Mouse (Mus musculus): ENCODE results near the gene Ssu72. TPM values are rescaled to one million over a fixed set of nuclear protein-coding genes. Genes with fewer than 3 reads are reported as not detected.

The Ssu72 gene
- total RNA-seq, 1 experiment from 2014 or later: 73.2 TPM

DNA sequence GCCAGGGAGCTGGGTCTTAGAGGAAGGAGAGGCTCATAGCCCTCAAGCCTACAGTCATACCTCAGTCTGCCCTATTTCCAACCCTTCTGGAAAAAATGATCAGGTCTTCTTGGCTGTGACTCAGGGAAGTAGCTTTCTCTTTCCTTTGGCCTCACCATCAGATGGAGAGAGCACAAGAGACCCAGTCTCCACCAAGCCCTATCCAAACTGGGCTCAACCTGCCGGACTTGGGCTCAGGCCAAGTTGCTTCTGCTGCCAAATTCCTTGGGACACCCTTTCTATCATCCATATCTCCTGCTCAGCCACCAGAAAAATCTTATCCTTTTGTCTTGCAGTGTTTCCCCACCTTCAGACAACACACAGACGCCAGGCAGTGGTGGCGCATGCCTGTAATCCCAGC lies 71.3 kb downstream of the Ssu72 start:
- ATAC-seq (replicated peaks; ENCODE audit: low read depth, poor library complexity, severe bottlenecking): no peak

- no peak for ATAC-seq (replicated peaks; ENCODE audit: low read depth, poor library complexity, severe bottlenecking)
Observed at GRCm38 (mm10) chr4:155776704-155777335, 72.2 kb downstream of the Ssu72 start.

GRCm38 (mm10) chr4:155777816-155778215 lies 73.2 kb downstream of the Ssu72 start:
- ATAC-seq (replicated peaks; ENCODE audit: low read depth, poor library complexity, severe bottlenecking): no peak

GRCm38 (mm10) chr4:155779498-155779897 lies 74.9 kb downstream of the Ssu72 start:
- ATAC-seq (replicated peaks; ENCODE audit: low read depth, poor library complexity, severe bottlenecking): no peak

GRCm38 (mm10) chr4:155780895-155781294 lies 76.3 kb downstream of the Ssu72 start:
- ATAC-seq (replicated peaks; ENCODE audit: low read depth, poor library complexity, severe bottlenecking): no peak

Other genes starting within 250 kb of the Ssu72 start
- not detected in 2 replicates for gene Tmem52, start 235.7 kb upstream of the Ssu72 start, total RNA-seq (2017)
- gene Gnb1, start 213.4 kb upstream of the Ssu72 start, total RNA-seq (2017): 174 and 208 TPM in 2 replicates
- gene Nadk, start 142.4 kb upstream of the Ssu72 start, total RNA-seq (2017): 50.8 and 57.0 TPM in 2 replicates
- 14.2 and 15.8 TPM in 2 replicates for gene Slc35e2, start 103.4 kb upstream of the Ssu72 start, total RNA-seq (2017)
- 50.8 and 66.1 TPM in 2 replicates for gene Cdk11b, start 79.9 kb upstream of the Ssu72 start, total RNA-seq (2017)
- gene Gm10563, start 59.4 kb upstream of the Ssu72 start, total RNA-seq (2017): not detected in 2 replicates
- 0.91 TPM in 1 of 2 replicates, not detected in the other for gene Mmp23, start 51.4 kb upstream of the Ssu72 start, total RNA-seq (2017)
- 18.9 and 21.1 TPM in 2 replicates for gene Mib2, start 35.6 kb upstream of the Ssu72 start, total RNA-seq (2017)
- gene Fndc10, start 10.5 kb upstream of the Ssu72 start, total RNA-seq (2017): 2.9 and 3.2 TPM in 2 replicates
- 0.29 TPM in 1 of 2 replicates, not detected in the other for gene Tmem240, start 30.0 kb downstream of the Ssu72 start, total RNA-seq (2017)
- 77.0 and 120 TPM in 2 replicates for gene Atad3a, start 56.3 kb downstream of the Ssu72 start, total RNA-seq (2017)
- 0.27 and 0.29 TPM in 2 replicates for gene Vwa1, start 69.9 kb downstream of the Ssu72 start, total RNA-seq (2017)
- not detected in 2 replicates for gene Tmem88b, start 81.1 kb downstream of the Ssu72 start, total RNA-seq (2017)
- not detected in 2 replicates for gene Ankrd65, start 85.6 kb downstream of the Ssu72 start, total RNA-seq (2017)
- gene Mrpl20, start 98.1 kb downstream of the Ssu72 start, total RNA-seq (2017): 55.4 and 70.3 TPM in 2 replicates
- 83.7 and 89.3 TPM in 2 replicates for gene Ccnl2, start 107.7 kb downstream of the Ssu72 start, total RNA-seq (2017)
- 89.9 and 123 TPM in 2 replicates for gene Aurkaip1, start 126.5 kb downstream of the Ssu72 start, total RNA-seq (2017)
- not detected in 2 replicates for gene Mxra8, start 134.9 kb downstream of the Ssu72 start, total RNA-seq (2017)
- 9.2 and 11.4 TPM in 2 replicates for gene Dvl1, start 142.6 kb downstream of the Ssu72 start, total RNA-seq (2017)
- 0.09 TPM in 1 of 2 replicates, not detected in the other for gene Tas1r3, start 158.6 kb downstream of the Ssu72 start, total RNA-seq (2017)
- gene Cptp, start 164.6 kb downstream of the Ssu72 start, total RNA-seq (2017): 9.2 and 10.2 TPM in 2 replicates
- 17.5 and 25.1 TPM in 2 replicates for gene Ints11, start 164.7 kb downstream of the Ssu72 start, total RNA-seq (2017)
- gene Pusl1, start 187.0 kb downstream of the Ssu72 start, total RNA-seq (2017): 18.1 and 39.2 TPM in 2 replicates
- 18.0 and 20.1 TPM in 2 replicates for gene Acap3, start 187.0 kb downstream of the Ssu72 start, total RNA-seq (2017)
- gene Ube2j2, start 239.0 kb downstream of the Ssu72 start, total RNA-seq (2017): 91.5 and 103 TPM in 2 replicates

All from common myeloid progenitor, adult 5-6 weeks (primary cell).